Mouse (Mus musculus) testis, adult 2 months (tissue): ENCODE measurements at regions not wholly inside any gene's neighbourhood (a gene's known extent, or its start where the extent isn't known, plus 50 kb on each side); places are given as distances from the start of the nearest gene placed in this dataset.
"Not testable (repeated sequence)": the region's sequence is repeated elsewhere in the genome, so short reads cannot be mapped to it uniquely, and the experiment has no call there.

Experiments
- H3K27ac ChIP-seq: fragments of 200-500 bp; 2 replicates; pipeline ENCODE4 v1.5.1; 2012; ENCODE audit warnings: low read depth, low read length; ENCODE audit not compliant: control insufficient read depth, insufficient read depth
- H3K27me3 ChIP-seq: fragments of 200-500 bp; 2 replicates; pipeline ENCODE4 v1.6.1; 2012; ENCODE audit warnings: mild to moderate bottlenecking, low read length, moderate library complexity; ENCODE audit not compliant: control insufficient read depth, insufficient read depth
- H3K36me3 ChIP-seq: fragments of 200-500 bp; 2 replicates; pipeline ENCODE4 v1.6.1; 2012; ENCODE audit warnings: mild to moderate bottlenecking, low read length; ENCODE audit not compliant: control insufficient read depth, insufficient read depth
- H3K4me1 ChIP-seq: fragments of 200-500 bp; 2 replicates; pipeline ENCODE4 v1.6.1; 2012; ENCODE audit warnings: low read length; ENCODE audit not compliant: control insufficient read depth, insufficient read depth
- H3K4me3 ChIP-seq: fragments of 200-500 bp; 2 replicates; pipeline ENCODE4 v1.5.1; 2012; ENCODE audit warnings: low read depth, mild to moderate bottlenecking, low read length, moderate library complexity, mixed read lengths; ENCODE audit not compliant: control insufficient read depth
- CTCF ChIP-seq: fragments of 200-500 bp; IDR thresholded peaks from 2 replicates; pipeline ENCODE4 v1.5.1; 2012; ENCODE audit warnings: low read depth, mild to moderate bottlenecking, inconsistent platforms, low read length, moderate library complexity; ENCODE audit not compliant: control insufficient read depth, insufficient read depth, insufficient replicate concordance
- POLR2A ChIP-seq: fragments of 200-500 bp; IDR thresholded peaks from 2 replicates; pipeline ENCODE4 v1.6.1; 2012; ENCODE audit warnings: low read depth, mild to moderate bottlenecking, inconsistent platforms, low read length, moderate library complexity; ENCODE audit not compliant: control insufficient read depth

- TF ChIP-seq CTCF, result no peak
- TF ChIP-seq POLR2A, result no peak
- H3K27me3 ChIP-seq, result no peaks in the 10 kb centered on the region
- no peak overlapping the region for H3K27ac ChIP-seq
- H3K4me1 ChIP-seq, result peaks cover 2% of the 10 kb centered on the region; the same call in 1 of the 2 replicates
- no peak overlapping the region for H3K4me3 ChIP-seq
- no peaks in the 10 kb centered on the region for H3K36me3 ChIP-seq
These were observed 119.6 kb downstream of the Cyld start for GRCm38 (mm10) chr8:88816461-88816860.

DNA sequence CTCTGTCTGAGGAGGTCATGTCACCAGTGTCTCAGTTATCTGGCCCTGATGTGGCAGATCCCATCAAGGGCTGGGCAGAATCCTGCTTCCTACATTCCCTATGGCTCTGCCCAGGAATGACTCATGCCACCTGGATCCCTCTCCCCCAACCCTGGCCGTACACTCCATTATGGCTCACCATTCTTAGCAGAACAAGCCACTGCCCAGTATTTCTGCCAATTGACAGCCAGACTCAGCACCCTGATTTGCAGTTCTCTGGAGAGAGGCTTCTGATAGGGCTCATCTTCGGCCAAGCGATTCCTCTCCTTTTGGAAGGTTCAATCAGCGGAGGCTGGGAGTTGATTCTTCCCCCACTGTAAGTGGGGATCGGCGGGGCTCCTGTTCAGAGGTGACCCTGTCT is 117.4 kb downstream of the Cyld start:
- Histone ChIP-seq H3K27ac (no peak overlapping the region), H3K36me3 (no peaks in the 10 kb centered on the region), H3K4me1 (peaks cover 2% of the 10 kb centered on the region; the same call in 1 of the 2 replicates), H3K4me3 (no peak overlapping the region), H3K27me3 (no peaks in the 10 kb centered on the region)
- TF ChIP-seq POLR2A (no peak), CTCF (no peak)

DNA sequence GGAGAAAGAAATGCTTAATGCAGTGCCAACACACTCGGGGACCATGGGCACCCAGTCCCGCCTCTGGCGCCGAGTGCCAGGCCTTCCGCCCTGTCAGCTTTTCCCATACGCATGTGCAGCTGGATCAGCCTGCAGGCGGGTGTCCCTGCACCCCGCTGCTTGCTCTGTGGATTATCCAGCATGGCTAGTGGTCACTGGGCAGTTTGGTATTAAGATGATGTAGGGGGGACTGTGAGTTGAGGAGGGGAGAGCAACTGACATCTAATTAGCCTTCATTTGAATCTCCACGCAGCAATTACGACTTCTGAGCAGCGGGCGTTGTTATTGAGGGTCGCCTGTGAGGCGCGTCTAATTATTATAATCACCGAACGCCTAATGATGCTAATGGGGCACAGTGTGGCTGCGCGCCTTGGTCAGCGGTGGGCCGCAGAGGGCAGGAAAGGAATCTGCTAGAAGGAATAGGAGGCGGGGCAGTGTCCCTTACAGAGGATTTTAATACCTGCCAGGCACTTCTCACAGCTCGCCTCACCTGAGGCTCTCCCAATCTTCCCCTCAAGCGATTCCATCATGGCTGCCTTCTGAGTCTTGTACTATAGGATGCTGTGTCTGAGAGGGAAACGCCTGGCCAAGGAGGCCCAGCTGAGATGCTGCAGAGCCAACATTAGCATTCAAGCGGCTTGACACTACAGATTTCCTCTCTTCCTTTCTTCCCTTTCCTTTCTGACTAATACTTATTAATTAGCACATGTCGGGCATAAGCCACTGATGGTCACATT is 116.3 kb downstream of the Cyld start:
- H3K27me3 ChIP-seq, result no peaks in the 10 kb centered on the region

DNA sequence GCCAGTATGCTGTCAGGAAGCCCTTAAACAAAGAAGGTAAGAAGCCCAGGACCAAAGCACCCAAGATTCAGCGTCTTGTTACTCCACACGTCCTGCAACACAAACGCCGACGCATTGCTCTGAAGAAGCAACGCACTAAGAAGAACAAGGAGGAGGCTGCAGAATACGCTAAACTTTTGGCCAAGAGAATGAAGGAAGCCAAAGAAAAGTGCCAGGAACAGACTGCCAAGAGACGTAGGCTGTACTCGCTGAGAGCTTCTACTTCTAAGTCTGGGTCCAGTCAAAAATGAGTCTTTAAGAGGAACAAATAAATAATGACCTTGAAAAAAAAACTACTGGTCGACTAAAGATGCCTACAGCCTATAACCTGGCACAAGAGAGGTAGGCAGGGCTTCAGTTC is 110.0 kb downstream of the Cyld start:
- not testable (repeated sequence) for H3K27me3 ChIP-seq, H3K4me3 ChIP-seq, H3K4me1 ChIP-seq, H3K36me3 ChIP-seq, H3K27ac ChIP-seq

More for the DNA sequence above, 116.3 kb downstream of the Cyld start:
- TF ChIP-seq POLR2A (no peak), CTCF (no peak)
- Histone ChIP-seq H3K4me3 (no peak overlapping the region), H3K36me3 (no peaks in the 10 kb centered on the region), H3K4me1 (peaks cover 2% of the 10 kb centered on the region; the same call in 1 of the 2 replicates), H3K27ac (no peak overlapping the region)
